Mouse (Mus musculus) G1E-ER4 (cell line): ENCODE data around the gene Fgfr2. TPM values are rescaled to one million over a fixed set of nuclear protein-coding genes. Genes with fewer than 3 reads are reported as not detected.

Source experiments
- GATA1 ChIP-seq: IDR thresholded peaks from one replicate; pipeline ENCODE4 v1.8.0; 2012; ENCODE audit warnings: low read length, inconsistent platforms
- polyA plus RNA-seq: library from polyadenylated mRNA; stranded (reverse); fragments of >175 nt; gene quantifications from 2 replicates; pipeline ENCODE4 v1.2.3, GENCODE M21; 2012

Fgfr2 gene
- polyA plus RNA-seq, 1 experiment = not detected

GRCm38 (mm10) chr7:132247091-132247490 lies 876.1 kb downstream of the Fgfr2 start:
- no peak for TF ChIP-seq GATA1

- TF ChIP-seq GATA1 = no peak
Measured at GRCm38 (mm10) chr7:132245730-132246129, 877.4 kb downstream of the Fgfr2 start.

- TF ChIP-seq GATA1 = no peak
Measured at GRCm38 (mm10) chr7:132244637-132245036, 878.5 kb downstream of the Fgfr2 start.

- no peak for TF ChIP-seq GATA1
Measured at GRCm38 (mm10) chr7:132243225-132243624, 879.9 kb downstream of the Fgfr2 start.

- no peak for TF ChIP-seq GATA1
Measured at GRCm38 (mm10) chr7:132242617-132243141, 880.5 kb downstream of the Fgfr2 start.

GRCm38 (mm10) chr7:132238921-132239320 lies 884.2 kb downstream of the Fgfr2 start:
- no peak for TF ChIP-seq GATA1

- TF ChIP-seq GATA1 = no peak
Measured at GRCm38 (mm10) chr7:132237191-132237590, 886.0 kb downstream of the Fgfr2 start.

GRCm38 (mm10) chr7:132236789-132237188 lies 886.4 kb downstream of the Fgfr2 start:
- TF ChIP-seq GATA1 = no peak

- no peak for TF ChIP-seq GATA1
Measured at GRCm38 (mm10) chr7:132234250-132234649, 888.9 kb downstream of the Fgfr2 start.

GRCm38 (mm10) chr7:132233732-132234131 lies 889.4 kb downstream of the Fgfr2 start:
- no peak for TF ChIP-seq GATA1

GRCm38 (mm10) chr7:132232937-132233336 lies 890.2 kb downstream of the Fgfr2 start:
- TF ChIP-seq GATA1 = no peak

- TF ChIP-seq GATA1 = no peak
Measured at GRCm38 (mm10) chr7:132231476-132231875, 891.7 kb downstream of the Fgfr2 start.

GRCm38 (mm10) chr7:132230961-132231360 lies 892.2 kb downstream of the Fgfr2 start:
- TF ChIP-seq GATA1 = no peak

GRCm38 (mm10) chr7:132227075-132227640 lies 896.0 kb downstream of the Fgfr2 start:
- TF ChIP-seq GATA1 = no peak

GRCm38 (mm10) chr7:132226379-132227074 lies 896.6 kb downstream of the Fgfr2 start:
- TF ChIP-seq GATA1 = no peak

GRCm38 (mm10) chr7:132223452-132224141 lies 899.6 kb downstream of the Fgfr2 start:
- TF ChIP-seq GATA1 = no peak

GRCm38 (mm10) chr7:132214031-132214430 lies 909.1 kb downstream of the Fgfr2 start:
- no peak for TF ChIP-seq GATA1

GRCm38 (mm10) chr7:132213460-132213859 lies 909.7 kb downstream of the Fgfr2 start:
- no peak for TF ChIP-seq GATA1
